Mouse (Mus musculus): ENCODE measurements around the gene Pkd1l1. TPM values are rescaled to one million over a fixed set of nuclear protein-coding genes. Genes with fewer than 3 reads are reported as not detected.

Pkd1l1 gene
- 0.53 and 0.72 TPM in 2 replicates for polyA plus RNA-seq (2012; rRNA removed)

GRCm38 (mm10) chr11:8973166-8973565 lies at the start of gene Pkd1l1:
Pkd1l1 (minus strand) TSS chr11:8973266.
- no peaks in the 10 kb centered on the region for H3K27me3 ChIP-seq (ENCODE audit: control insufficient read depth, insufficient read depth, low read length)
- no peaks in the 10 kb centered on the region for H3K36me3 ChIP-seq (ENCODE audit: control insufficient read depth, insufficient read depth, low read length)
- H3K27ac ChIP-seq (ENCODE audit: control insufficient read depth, insufficient read depth, low read depth, low read length) = no peak within 1 kb of the TSS
- H3K4me3 ChIP-seq (ENCODE audit: control insufficient read depth, low read depth, low read length) = no peak within 1 kb of the TSS
- TF ChIP-seq CTCF (IDR thresholded peaks at IDR 0.05; ENCODE audit: control insufficient read depth, insufficient read depth, insufficient replicate concordance, low read depth, low read length) (no peak), POLR2A (IDR thresholded peaks at IDR 0.05; ENCODE audit: control insufficient read depth, low read depth, low read length) (no peak)
- no peaks in the 10 kb centered on the region for H3K4me1 ChIP-seq (ENCODE audit: control insufficient read depth, insufficient read depth, low read length)

GRCm38 (mm10) chr11:9020207-9020606 lies 47.1 kb upstream of the Pkd1l1 start:
- TF ChIP-seq CTCF (IDR thresholded peaks at IDR 0.05; ENCODE audit: control insufficient read depth, insufficient read depth, insufficient replicate concordance, low read depth, low read length) (no peak), POLR2A (IDR thresholded peaks at IDR 0.05; ENCODE audit: control insufficient read depth, low read depth, low read length) (no peak)
- no peak overlapping the region for H3K27ac ChIP-seq (ENCODE audit: control insufficient read depth, insufficient read depth, low read depth, low read length)
- no peaks in the 10 kb centered on the region for H3K4me1 ChIP-seq (ENCODE audit: control insufficient read depth, insufficient read depth, low read length)
- H3K36me3 ChIP-seq (ENCODE audit: control insufficient read depth, insufficient read depth, low read length) = no peaks in the 10 kb centered on the region; the same call in 1 of the 2 replicates
- no peak overlapping the region for H3K4me3 ChIP-seq (ENCODE audit: control insufficient read depth, low read depth, low read length)
- H3K27me3 ChIP-seq (ENCODE audit: control insufficient read depth, insufficient read depth, low read length) = no peaks in the 10 kb centered on the region

GRCm38 (mm10) chr11:9018491-9019267 lies 45.6 kb upstream of the Pkd1l1 start:
- Histone ChIP-seq H3K27me3 (ENCODE audit: control insufficient read depth, insufficient read depth, low read length) (no peaks in the 10 kb centered on the region), H3K27ac (ENCODE audit: control insufficient read depth, insufficient read depth, low read depth, low read length) (no peak overlapping the region), H3K36me3 (ENCODE audit: control insufficient read depth, insufficient read depth, low read length) (no peaks in the 10 kb centered on the region; the same call in 1 of the 2 replicates), H3K4me3 (ENCODE audit: control insufficient read depth, low read depth, low read length) (no peak overlapping the region), H3K4me1 (ENCODE audit: control insufficient read depth, insufficient read depth, low read length) (no peaks in the 10 kb centered on the region)
- TF ChIP-seq CTCF (IDR thresholded peaks at IDR 0.05; ENCODE audit: control insufficient read depth, insufficient read depth, insufficient replicate concordance, low read depth, low read length) (no peak), POLR2A (IDR thresholded peaks at IDR 0.05; ENCODE audit: control insufficient read depth, low read depth, low read length) (no peak)

- TF ChIP-seq CTCF (IDR thresholded peaks at IDR 0.05; ENCODE audit: control insufficient read depth, insufficient read depth, insufficient replicate concordance, low read depth, low read length) = no peak
- no peak for TF ChIP-seq POLR2A (IDR thresholded peaks at IDR 0.05; ENCODE audit: control insufficient read depth, low read depth, low read length)
- H3K27me3 ChIP-seq (ENCODE audit: control insufficient read depth, insufficient read depth, low read length) = no peaks in the 10 kb centered on the region
- no peak overlapping the region for H3K27ac ChIP-seq (ENCODE audit: control insufficient read depth, insufficient read depth, low read depth, low read length)
- H3K4me1 ChIP-seq (ENCODE audit: control insufficient read depth, insufficient read depth, low read length) = no peaks in the 10 kb centered on the region
- no peaks in the 10 kb centered on the region; the same call in 1 of the 2 replicates for H3K36me3 ChIP-seq (ENCODE audit: control insufficient read depth, insufficient read depth, low read length)
- no peak overlapping the region for H3K4me3 ChIP-seq (ENCODE audit: control insufficient read depth, low read depth, low read length)
Observed at GRCm38 (mm10) chr11:9014740-9015139, 41.7 kb upstream of the Pkd1l1 start.

- Histone ChIP-seq H3K4me1 (ENCODE audit: control insufficient read depth, insufficient read depth, low read length) (no peaks in the 10 kb centered on the region), H3K4me3 (ENCODE audit: control insufficient read depth, low read depth, low read length) (peak overlapping the region; percentile 97), H3K27ac (ENCODE audit: control insufficient read depth, insufficient read depth, low read depth, low read length) (peak overlapping the region; percentile 26; the same call in 1 of the 2 replicates), H3K27me3 (ENCODE audit: control insufficient read depth, insufficient read depth, low read length) (no peaks in the 10 kb centered on the region), H3K36me3 (ENCODE audit: control insufficient read depth, insufficient read depth, low read length) (no peaks in the 10 kb centered on the region; the same call in 1 of the 2 replicates)
- TF ChIP-seq CTCF (IDR thresholded peaks at IDR 0.05; ENCODE audit: control insufficient read depth, insufficient read depth, insufficient replicate concordance, low read depth, low read length) = no peak
- TF ChIP-seq POLR2A (IDR thresholded peaks at IDR 0.05; ENCODE audit: control insufficient read depth, low read depth, low read length) = no peak
Observed at GRCm38 (mm10) chr11:9011348-9011747, 38.3 kb upstream of the Pkd1l1 start.

- Histone ChIP-seq H3K4me1 (ENCODE audit: control insufficient read depth, insufficient read depth, low read length) (no peaks in the 10 kb centered on the region), H3K36me3 (ENCODE audit: control insufficient read depth, insufficient read depth, low read length) (no peaks in the 10 kb centered on the region; the same call in 1 of the 2 replicates), H3K27ac (ENCODE audit: control insufficient read depth, insufficient read depth, low read depth, low read length) (peak within 1 kb of the TSS; percentile 84), H3K27me3 (ENCODE audit: control insufficient read depth, insufficient read depth, low read length) (no peaks in the 10 kb centered on the region), H3K4me3 (ENCODE audit: control insufficient read depth, low read depth, low read length) (peak within 1 kb of the TSS; percentile 97)
- no peak for TF ChIP-seq CTCF (IDR thresholded peaks at IDR 0.05; ENCODE audit: control insufficient read depth, insufficient read depth, insufficient replicate concordance, low read depth, low read length)
- peak; percentile 83 for TF ChIP-seq POLR2A (IDR thresholded peaks at IDR 0.05; ENCODE audit: control insufficient read depth, low read depth, low read length)
Observed at GRCm38 (mm10) chr11:9010853-9011339, 37.8 kb upstream of the Pkd1l1 start, which contains the start of gene Hus1. Hus1 (minus strand) TSS chr11:9011191.

- H3K36me3 ChIP-seq (ENCODE audit: control insufficient read depth, insufficient read depth, low read length) = peaks cover 2% of the 10 kb centered on the region
- TF ChIP-seq POLR2A (IDR thresholded peaks at IDR 0.05; ENCODE audit: control insufficient read depth, low read depth, low read length) (no peak), CTCF (IDR thresholded peaks at IDR 0.05; ENCODE audit: control insufficient read depth, insufficient read depth, insufficient replicate concordance, low read depth, low read length) (no peak)
- H3K27me3 ChIP-seq (ENCODE audit: control insufficient read depth, insufficient read depth, low read length) = no peaks in the 10 kb centered on the region
- peak overlapping the region; percentile 84 for H3K27ac ChIP-seq (ENCODE audit: control insufficient read depth, insufficient read depth, low read depth, low read length)
- H3K4me3 ChIP-seq (ENCODE audit: control insufficient read depth, low read depth, low read length) = peak overlapping the region; percentile 97
- no peaks in the 10 kb centered on the region for H3K4me1 ChIP-seq (ENCODE audit: control insufficient read depth, insufficient read depth, low read length)
Observed at GRCm38 (mm10) chr11:9010416-9010815, 37.4 kb upstream of the Pkd1l1 start.

All from testis, adult 2 months (tissue).